Mouse (Mus musculus) activated CD4-positive, CD25-positive, alpha-beta regulatory T cell, adult 9 weeks (primary cell): ENCODE results near the gene Olfr744. TPM values are rescaled to one million over a fixed set of nuclear protein-coding genes. Genes with fewer than 3 reads are reported as not detected.

Source experiments
- polyA plus RNA-seq: library from polyadenylated mRNA; unstranded; fragments of 100-300 nt; shearing (Covaris generic); gene quantifications from one replicate; pipeline ENCODE4 v1.2.1, GENCODE M21; 2017

Gene Olfr744
- not detected for polyA plus RNA-seq

GRCm38 (mm10) chr14:50614579-50614978 lies at the start of gene Olfr744:
Gene Olfr744, plus strand, starts transcription at chr14:50614879.

GRCm38 (mm10) chr14:50639088-50639487 lies 24.4 kb downstream of the Olfr744 start, which contains the start of gene Olfr745:
Gene Olfr745, plus strand, starts transcription at chr14:50639388.

GRCm38 (mm10) chr14:50646783-50647182 lies 32.1 kb downstream of the Olfr744 start, which contains the start of gene Olfr746:
Gene Olfr746, plus strand, starts transcription at chr14:50647083.

Other genes with a start within 250 kb of the Olfr744 start
- not detected for gene Olfr736, start 233.7 kb upstream of the Olfr744 start, polyA plus RNA-seq
- not detected for gene Olfr738, start 207.3 kb upstream of the Olfr744 start, polyA plus RNA-seq
- gene Olfr739, start 196.3 kb upstream of the Olfr744 start, polyA plus RNA-seq = not detected
- not detected for gene Olfr740, start 169.3 kb upstream of the Olfr744 start, polyA plus RNA-seq
- not detected for gene Olfr741, start 142.1 kb upstream of the Olfr744 start, polyA plus RNA-seq
- not detected for gene Olfr742, start 111.3 kb upstream of the Olfr744 start, polyA plus RNA-seq
- gene Olfr743, start 93.0 kb upstream of the Olfr744 start, polyA plus RNA-seq = not detected
- not detected for gene Olfr745, start 24.5 kb downstream of the Olfr744 start, polyA plus RNA-seq
- gene Olfr746, start 32.2 kb downstream of the Olfr744 start, polyA plus RNA-seq = not detected
- gene Olfr747, start 78.3 kb downstream of the Olfr744 start, polyA plus RNA-seq = not detected
- not detected for gene Olfr748, start 92.5 kb downstream of the Olfr744 start, polyA plus RNA-seq
- gene Olfr749, start 130.2 kb downstream of the Olfr744 start, polyA plus RNA-seq = not detected
- 113 TPM for gene Ttc5, start 170.6 kb downstream of the Olfr744 start, polyA plus RNA-seq
- not detected for gene Ccnb1ip1, start 192.9 kb downstream of the Olfr744 start, polyA plus RNA-seq
- 83.4 TPM for gene Parp2, start 193.0 kb downstream of the Olfr744 start, polyA plus RNA-seq